Mouse (Mus musculus) liver, adult 2 months (tissue): ENCODE results near the gene Lpar6. TPM values are rescaled to one million over a fixed set of nuclear protein-coding genes. Genes with fewer than 3 reads are reported as not detected.

Experiments
- DNase-seq: peaks from one replicate; pipeline ENCODE4 v3.0.0-alpha.2; 2011; ENCODE audit warnings: low read depth, low spot score; ENCODE audit errors: extremely low read depth
- H3K27ac ChIP-seq: fragments of 200-500 bp; replicated peaks from 2 replicates; pipeline ENCODE4 v1.5.1; 2012; ENCODE audit warnings: low read depth, mild to moderate bottlenecking, control low read depth, inconsistent platforms, low read length; ENCODE audit not compliant: insufficient read depth
- H3K27me3 ChIP-seq: fragments of 200-500 bp; 2 replicates; pipeline ENCODE4 v1.6.1; 2012; ENCODE audit warnings: mild to moderate bottlenecking, moderate library complexity, low read length, inconsistent platforms; ENCODE audit not compliant: control insufficient read depth, insufficient read depth
- H3K36me3 ChIP-seq: fragments of 200-500 bp; 2 replicates; pipeline ENCODE4 v1.6.1; 2012; ENCODE audit warnings: low read length, inconsistent platforms; ENCODE audit not compliant: control insufficient read depth, insufficient read depth
- H3K4me1 ChIP-seq: fragments of 200-500 bp; 2 replicates; pipeline ENCODE4 v1.6.1; 2011; ENCODE audit warnings: low read length; ENCODE audit not compliant: control insufficient read depth, insufficient read depth
- H3K4me3 ChIP-seq: fragments of 200-500 bp; 2 replicates; pipeline ENCODE4 v1.5.1; 2011; ENCODE audit warnings: low read depth, mild to moderate bottlenecking, control low read depth, low read length, moderate library complexity; ENCODE audit not compliant: insufficient read depth
- H3K79me2 ChIP-seq: fragments of 200-500 bp; 2 replicates; pipeline ENCODE4 v1.6.1; 2012; ENCODE audit warnings: inconsistent platforms, mild to moderate bottlenecking, low read length, moderate library complexity; ENCODE audit not compliant: control insufficient read depth, insufficient read depth
- H3K9ac ChIP-seq: fragments of 200-500 bp; 2 replicates; pipeline ENCODE4 v1.6.1; 2012; ENCODE audit warnings: low read depth, mild to moderate bottlenecking, control low read depth, inconsistent platforms, low read length
- CTCF ChIP-seq: fragments of 200-500 bp; IDR thresholded peaks from 2 replicates; pipeline ENCODE4 v1.5.1; 2011; ENCODE audit warnings: low read depth, low read length, control low read depth
- POLR2A ChIP-seq: fragments of 200-500 bp; IDR thresholded peaks from 2 replicates; pipeline ENCODE4 v1.6.1; 2011; ENCODE audit warnings: low read length, control low read depth; ENCODE audit not compliant: insufficient read depth; ENCODE audit errors: extremely low read depth
- WGBS: fragments of 180-500 bp; shearing (Covaris S2); methylation state at CpG from one replicate; pipeline ENCODE4 v1.1.7; 2018; 5-methylcytosine and 5-hydroxymethylcytosine counted together
- polyA plus RNA-seq: library from polyadenylated mRNA; depleted of rRNA; stranded (reverse); fragments of >200 nt; gene quantifications from 2 replicates; pipeline ENCODE4 v1.2.3, GENCODE M21; 2012
- total RNA-seq: library from RNA; depleted of rRNA; stranded (reverse); fragments of >200 nt; gene quantifications from 2 replicates; pipeline ENCODE4 v1.2.3, GENCODE M21; 2014

The Lpar6 gene
- total and polyA plus RNA-seq, 2 experiments, result 3.1 to 12.4 TPM

- Histone ChIP-seq H3K27ac (peak overlapping the region; percentile 85), H3K4me3 (no peak overlapping the region), H3K4me1 (peaks cover 13% of the 10 kb centered on the region), H3K36me3 (peaks cover 4% of the 10 kb centered on the region), H3K27me3 (no peaks in the 10 kb centered on the region), H3K9ac (no peak overlapping the region), H3K79me2 (no peaks in the 10 kb centered on the region)
- TF ChIP-seq CTCF, result no peak
- TF ChIP-seq POLR2A, result no peak
- DNase-seq, result peak; percentile 56
- WGBS, result 29% methylated on average over 5 of the region's 5 CpGs
Measured at GRCm38 (mm10) chr14:73211477-73211876, 26.2 kb upstream of the Lpar6 start.

- Histone ChIP-seq H3K4me1 (no peaks in the 10 kb centered on the region; the same call in 1 of the 2 replicates), H3K36me3 (peaks cover 4% of the 10 kb centered on the region), H3K4me3 (no peak overlapping the region), H3K27ac (no peak overlapping the region), H3K79me2 (no peaks in the 10 kb centered on the region), H3K27me3 (no peaks in the 10 kb centered on the region), H3K9ac (no peak overlapping the region)
- TF ChIP-seq POLR2A, result no peak
- TF ChIP-seq CTCF, result no peak
- no peak for DNase-seq
- WGBS, result 100% methylated on average over 1 of the region's 1 CpGs
Measured at GRCm38 (mm10) chr14:73217062-73217461, 20.6 kb upstream of the Lpar6 start.

- TF ChIP-seq CTCF (no peak), POLR2A (no peak)
- DNase-seq, result peak; percentile 51
- WGBS, result 90% methylated on average over 9 of the region's 9 CpGs
- Histone ChIP-seq H3K4me3 (no peak overlapping the region), H3K27me3 (no peaks in the 10 kb centered on the region), H3K79me2 (no peaks in the 10 kb centered on the region; the same call in 1 of the 2 replicates), H3K9ac (no peak overlapping the region), H3K36me3 (no peaks in the 10 kb centered on the region), H3K4me1 (no peaks in the 10 kb centered on the region), H3K27ac (no peak overlapping the region)
Measured at GRCm38 (mm10) chr14:73222316-73222970, 15.3 kb upstream of the Lpar6 start.

GRCm38 (mm10) chr14:73226346-73226745, 11.3 kb upstream of the Lpar6 start:
- no peak overlapping the region for H3K9ac ChIP-seq
- no peak overlapping the region for H3K4me3 ChIP-seq
- no peaks in the 10 kb centered on the region; the same call in 1 of the 2 replicates for H3K79me2 ChIP-seq
- DNase-seq, result no peak
- no peaks in the 10 kb centered on the region for H3K27me3 ChIP-seq
- WGBS, result 96% methylated on average over 3 of the region's 3 CpGs
- H3K27ac ChIP-seq, result no peak overlapping the region
- no peaks in the 10 kb centered on the region for H3K36me3 ChIP-seq
- H3K4me1 ChIP-seq, result peaks cover 2% of the 10 kb centered on the region; the same call in 1 of the 2 replicates
- TF ChIP-seq CTCF (no peak), POLR2A (no peak)

DNA sequence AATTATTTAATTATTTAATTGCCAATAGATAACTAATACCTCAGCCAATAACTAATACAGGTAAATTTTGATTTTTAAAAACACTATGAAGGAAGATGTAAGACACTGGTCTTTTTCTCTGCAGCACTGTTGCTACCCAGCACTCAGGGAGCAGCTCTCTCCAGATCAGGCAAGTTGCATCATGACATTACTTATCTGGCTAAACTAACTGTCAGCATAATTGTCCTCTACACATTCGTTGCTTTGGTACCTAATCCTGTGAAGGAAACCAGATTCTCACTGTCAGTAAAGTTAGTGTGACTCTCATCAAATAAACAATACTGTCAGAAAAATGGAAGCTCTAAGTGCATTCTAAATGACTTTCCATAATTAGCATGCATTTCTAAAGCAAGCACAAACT, 10.8 kb upstream of the Lpar6 start:
- Histone ChIP-seq H3K27ac (no peak overlapping the region), H3K9ac (no peak overlapping the region), H3K4me3 (no peak overlapping the region), H3K36me3 (no peaks in the 10 kb centered on the region), H3K79me2 (no peaks in the 10 kb centered on the region; the same call in 1 of the 2 replicates), H3K4me1 (peaks cover 6% of the 10 kb centered on the region; the same call in 1 of the 2 replicates), H3K27me3 (no peaks in the 10 kb centered on the region)
- TF ChIP-seq POLR2A (no peak), CTCF (no peak)
- WGBS, result 34% methylated on average over 1 of the region's 1 CpGs
- no peak for DNase-seq
